Mouse (Mus musculus): ENCODE measurements around the gene Cand2. TPM values are rescaled to one million over a fixed set of nuclear protein-coding genes. Genes with fewer than 3 reads are reported as not detected.
"Not testable (repeated sequence)": the region's sequence is repeated elsewhere in the genome, so short reads cannot be mapped to it uniquely, and the experiment has no call there.

Gene Cand2
- polyA plus RNA-seq, 1 experiment from 2014 or later: 16.7 TPM

GRCm38 (mm10) chr6:115811606-115812005, 37.3 kb downstream of the Cand2 start:
- H3K4me3 ChIP-seq (replicated peaks; ENCODE audit: low read length): no peak overlapping the region
- no peak for ATAC-seq
- no peaks in the 10 kb centered on the region for H3K27me3 ChIP-seq (replicated peaks; ENCODE audit: control insufficient read depth, insufficient read depth, low read length)
- H3K4me2 ChIP-seq (ENCODE audit: low read length): no peak overlapping the region
- no peaks in the 10 kb centered on the region for H3K36me3 ChIP-seq (ENCODE audit: control insufficient read depth, insufficient read depth)
- H3K9ac ChIP-seq (replicated peaks; ENCODE audit: low read depth, low read length): no peak overlapping the region
- peaks cover 13% of the 10 kb centered on the region for H3K4me1 ChIP-seq (replicated peaks; ENCODE audit: control insufficient read depth, insufficient read depth, low read length)
- 70% methylated on average over 8 of the region's 8 CpGs for WGBS
- no peak overlapping the region for H3K27ac ChIP-seq (ENCODE audit: low read length)
- no peaks in the 10 kb centered on the region for H3K9me3 ChIP-seq (ENCODE audit: control insufficient read depth, low read length)

DNA sequence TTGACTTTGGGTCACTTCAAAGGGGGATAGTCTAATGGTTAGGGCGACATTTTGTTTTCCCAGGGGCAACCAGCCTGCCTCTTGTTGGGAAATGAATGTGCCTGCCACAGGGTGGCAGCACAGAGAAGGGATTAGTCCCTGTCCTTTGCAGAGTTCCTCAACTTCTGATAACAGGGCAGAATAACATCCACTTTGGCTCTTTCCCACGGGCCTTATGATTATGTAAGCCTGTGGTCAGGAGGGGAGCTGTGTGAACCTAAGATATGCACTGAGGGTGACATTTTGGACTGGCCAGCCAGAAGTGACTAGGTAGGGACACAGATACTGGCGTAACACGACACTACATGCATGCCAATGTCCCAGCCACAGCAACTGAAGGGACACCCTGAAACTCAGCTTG, 39.8 kb downstream of the Cand2 start:
- no peak overlapping the region for H3K9ac ChIP-seq (replicated peaks; ENCODE audit: low read depth, low read length)
- no peaks in the 10 kb centered on the region for H3K36me3 ChIP-seq (ENCODE audit: control insufficient read depth, insufficient read depth)
- no peaks in the 10 kb centered on the region for H3K9me3 ChIP-seq (ENCODE audit: control insufficient read depth, low read length)
- H3K4me1 ChIP-seq (replicated peaks; ENCODE audit: control insufficient read depth, insufficient read depth, low read length): 0 out of 2 replicates have a peak, but pooled peaks cover under 1% of the 10 kb centered on the region
- no peak for ATAC-seq
- no peaks in the 10 kb centered on the region for H3K27me3 ChIP-seq (replicated peaks; ENCODE audit: control insufficient read depth, insufficient read depth, low read length)
- H3K27ac ChIP-seq (ENCODE audit: low read length): no peak overlapping the region
- H3K4me3 ChIP-seq (replicated peaks; ENCODE audit: low read length): no peak overlapping the region
- no peak overlapping the region for H3K4me2 ChIP-seq (ENCODE audit: low read length)
- 31% methylated on average over 4 of the region's 4 CpGs for WGBS

- Histone ChIP-seq H3K36me3 (ENCODE audit: control insufficient read depth, insufficient read depth) (no peaks in the 10 kb centered on the region), H3K4me2 (ENCODE audit: low read length) (no peak overlapping the region), H3K27me3 (replicated peaks; ENCODE audit: control insufficient read depth, insufficient read depth, low read length) (no peaks in the 10 kb centered on the region), H3K9me3 (ENCODE audit: control insufficient read depth, low read length) (no peaks in the 10 kb centered on the region), H3K4me3 (replicated peaks; ENCODE audit: low read length) (no peak overlapping the region), H3K4me1 (replicated peaks; ENCODE audit: control insufficient read depth, insufficient read depth, low read length) (no peaks in the 10 kb centered on the region), H3K27ac (ENCODE audit: low read length) (no peak overlapping the region), H3K9ac (replicated peaks; ENCODE audit: low read depth, low read length) (no peak overlapping the region)
- ATAC-seq: no peak
- WGBS: 75% methylated on average over 4 of the region's 4 CpGs
Observed at GRCm38 (mm10) chr6:115815041-115815440, 40.7 kb downstream of the Cand2 start.

DNA sequence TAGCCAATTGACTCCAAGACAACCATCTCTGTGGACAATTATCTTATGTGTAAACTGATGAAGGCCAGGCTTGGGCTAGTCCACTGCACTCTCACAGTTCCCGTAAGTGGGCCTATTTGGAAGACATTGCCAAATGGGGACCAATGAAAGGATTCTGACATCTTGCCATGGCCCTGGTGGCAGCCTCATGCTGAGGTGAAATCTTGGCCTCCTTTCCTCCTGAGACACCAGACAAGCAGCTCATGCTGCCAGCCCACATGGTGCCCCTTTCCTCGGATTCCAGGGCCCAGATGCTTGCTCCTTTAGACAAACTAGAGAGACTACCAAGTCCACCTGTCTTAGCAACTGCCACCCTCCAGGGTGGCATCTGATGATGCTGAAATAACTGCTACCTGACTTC, 43.8 kb downstream of the Cand2 start:
- Histone ChIP-seq H3K4me3 (replicated peaks; ENCODE audit: low read length) (no peak overlapping the region), H3K27ac (ENCODE audit: low read length) (no peak overlapping the region), H3K27me3 (replicated peaks; ENCODE audit: control insufficient read depth, insufficient read depth, low read length) (no peaks in the 10 kb centered on the region), H3K4me1 (replicated peaks; ENCODE audit: control insufficient read depth, insufficient read depth, low read length) (no peaks in the 10 kb centered on the region), H3K9ac (replicated peaks; ENCODE audit: low read depth, low read length) (no peak overlapping the region), H3K36me3 (ENCODE audit: control insufficient read depth, insufficient read depth) (no peaks in the 10 kb centered on the region), H3K9me3 (ENCODE audit: control insufficient read depth, low read length) (no peaks in the 10 kb centered on the region), H3K4me2 (ENCODE audit: low read length) (no peak overlapping the region)
- no peak for ATAC-seq
- 72% methylated on average over 2 of the region's 2 CpGs for WGBS

- WGBS: 85% methylated on average over 8 of the region's 8 CpGs
Observed at GRCm38 (mm10) chr6:115821216-115821993, 47.1 kb downstream of the Cand2 start.

GRCm38 (mm10) chr6:115823850-115824464, 49.6 kb downstream of the Cand2 start:
- not testable (repeated sequence) for H3K9me3 ChIP-seq (ENCODE audit: control insufficient read depth, low read length); H3K9ac ChIP-seq (replicated peaks; ENCODE audit: low read depth, low read length); H3K4me1 ChIP-seq (replicated peaks; ENCODE audit: control insufficient read depth, insufficient read depth, low read length); H3K27ac ChIP-seq (ENCODE audit: low read length); H3K27me3 ChIP-seq (replicated peaks; ENCODE audit: control insufficient read depth, insufficient read depth, low read length); H3K36me3 ChIP-seq (ENCODE audit: control insufficient read depth, insufficient read depth)
- peak overlapping the region; percentile 15; the same call in 1 of the 2 replicates for H3K4me3 ChIP-seq (replicated peaks; ENCODE audit: low read length)
- H3K4me2 ChIP-seq (ENCODE audit: low read length): peak overlapping the region; percentile 37
- ATAC-seq: peak; percentile 72
- 3% methylated on average over 5 of the region's 11 CpGs for WGBS

More at GRCm38 (mm10) chr6:115821216-115821993, 47.1 kb downstream of the Cand2 start:
- no peak for ATAC-seq
- H3K27ac ChIP-seq (ENCODE audit: low read length): no peak overlapping the region
- no peaks in the 10 kb centered on the region for H3K4me1 ChIP-seq (replicated peaks; ENCODE audit: control insufficient read depth, insufficient read depth, low read length)
- no peaks in the 10 kb centered on the region for H3K9me3 ChIP-seq (ENCODE audit: control insufficient read depth, low read length)
- no peak overlapping the region for H3K4me2 ChIP-seq (ENCODE audit: low read length)
- H3K4me3 ChIP-seq (replicated peaks; ENCODE audit: low read length): no peak overlapping the region
- no peaks in the 10 kb centered on the region for H3K36me3 ChIP-seq (ENCODE audit: control insufficient read depth, insufficient read depth)
- no peak overlapping the region for H3K9ac ChIP-seq (replicated peaks; ENCODE audit: low read depth, low read length)
- H3K27me3 ChIP-seq (replicated peaks; ENCODE audit: control insufficient read depth, insufficient read depth, low read length): no peaks in the 10 kb centered on the region

DNA sequence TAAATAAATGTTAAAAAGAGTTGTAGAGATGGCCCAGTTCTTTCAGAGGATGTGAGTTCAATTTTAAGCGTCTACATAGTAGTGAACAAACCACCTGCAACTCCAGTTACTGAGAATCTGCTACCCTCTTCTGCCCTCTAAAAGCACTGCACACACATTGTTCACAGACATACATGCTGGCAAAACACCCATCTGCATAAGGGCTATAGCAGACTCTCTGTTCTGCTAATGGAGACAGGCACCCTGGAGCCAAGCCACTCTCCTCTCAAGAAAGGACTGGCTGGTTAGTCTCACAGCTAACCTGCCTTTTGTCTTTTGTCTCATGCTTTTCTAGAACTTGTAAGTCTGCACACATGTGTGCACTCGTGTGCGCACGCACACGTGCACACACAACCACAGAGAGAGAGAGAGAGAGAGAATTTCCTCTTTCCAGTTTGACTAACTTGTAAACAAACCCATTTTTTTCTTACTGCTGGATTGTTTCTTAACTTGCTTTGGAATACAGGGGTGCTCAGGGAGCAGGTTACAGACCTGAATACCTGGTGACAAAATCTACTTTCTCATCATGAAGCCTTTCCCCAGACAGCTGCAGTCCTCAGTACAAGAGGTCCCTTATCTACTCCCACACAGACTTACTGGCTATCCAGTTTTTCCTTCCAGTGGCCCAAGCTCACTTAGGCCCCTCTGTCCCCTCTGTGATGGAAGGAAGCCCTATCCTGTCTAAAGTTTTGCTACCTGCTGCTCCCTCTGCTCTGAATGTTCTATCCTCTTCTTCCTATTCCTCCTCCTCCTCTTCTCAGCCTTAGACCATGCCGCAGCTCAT, 56.7 kb downstream of the Cand2 start:
- Histone ChIP-seq H3K27ac (ENCODE audit: low read length) (no peak overlapping the region), H3K4me3 (replicated peaks; ENCODE audit: low read length) (no peak overlapping the region), H3K9ac (replicated peaks; ENCODE audit: low read depth, low read length) (no peak overlapping the region), H3K27me3 (replicated peaks; ENCODE audit: control insufficient read depth, insufficient read depth, low read length) (no peaks in the 10 kb centered on the region), H3K9me3 (ENCODE audit: control insufficient read depth, low read length) (no peaks in the 10 kb centered on the region), H3K4me1 (replicated peaks; ENCODE audit: control insufficient read depth, insufficient read depth, low read length) (no peaks in the 10 kb centered on the region), H3K36me3 (ENCODE audit: control insufficient read depth, insufficient read depth) (no peaks in the 10 kb centered on the region), H3K4me2 (ENCODE audit: low read length) (no peak overlapping the region)
- WGBS: 86% methylated on average over 6 of the region's 6 CpGs
- ATAC-seq: no peak

GRCm38 (mm10) chr6:115832152-115832850, 58.0 kb downstream of the Cand2 start:
- Histone ChIP-seq H3K4me1 (replicated peaks; ENCODE audit: control insufficient read depth, insufficient read depth, low read length) (no peaks in the 10 kb centered on the region), H3K27me3 (replicated peaks; ENCODE audit: control insufficient read depth, insufficient read depth, low read length) (no peaks in the 10 kb centered on the region), H3K27ac (ENCODE audit: low read length) (no peak overlapping the region), H3K9me3 (ENCODE audit: control insufficient read depth, low read length) (no peaks in the 10 kb centered on the region), H3K9ac (replicated peaks; ENCODE audit: low read depth, low read length) (no peak overlapping the region), H3K4me3 (replicated peaks; ENCODE audit: low read length) (no peak overlapping the region), H3K4me2 (ENCODE audit: low read length) (no peak overlapping the region), H3K36me3 (ENCODE audit: control insufficient read depth, insufficient read depth) (no peaks in the 10 kb centered on the region)
- no peak for ATAC-seq
- WGBS: 97% methylated on average over 2 of the region's 2 CpGs

DNA sequence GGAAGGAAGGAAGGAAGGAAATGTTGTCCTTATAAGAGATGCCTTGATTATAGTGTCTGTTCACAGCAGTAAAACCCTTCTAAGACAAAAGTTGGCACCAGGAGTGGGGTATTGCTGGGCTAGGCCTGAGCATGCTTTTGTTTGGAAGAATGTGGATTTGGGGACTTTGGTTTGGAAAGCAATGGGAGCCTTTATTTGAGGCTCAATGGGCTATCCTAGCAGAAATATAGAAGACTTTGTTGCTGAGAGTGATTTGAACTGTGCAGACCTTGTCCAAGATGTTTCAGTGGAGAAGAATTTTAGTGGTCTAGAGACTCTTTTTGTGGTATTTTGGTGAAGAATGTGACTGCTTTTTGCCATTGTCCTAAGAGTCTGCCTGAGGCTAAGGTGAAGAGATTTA, 59.5 kb downstream of the Cand2 start:
- Histone ChIP-seq H3K27me3 (replicated peaks; ENCODE audit: control insufficient read depth, insufficient read depth, low read length) (no peaks in the 10 kb centered on the region), H3K27ac (ENCODE audit: low read length) (no peak overlapping the region), H3K4me2 (ENCODE audit: low read length) (no peak overlapping the region), H3K4me1 (replicated peaks; ENCODE audit: control insufficient read depth, insufficient read depth, low read length) (peaks cover 10% of the 10 kb centered on the region), H3K4me3 (replicated peaks; ENCODE audit: low read length) (no peak overlapping the region), H3K9me3 (ENCODE audit: control insufficient read depth, low read length) (no peaks in the 10 kb centered on the region), H3K9ac (replicated peaks; ENCODE audit: low read depth, low read length) (no peak overlapping the region), H3K36me3 (ENCODE audit: control insufficient read depth, insufficient read depth) (no peaks in the 10 kb centered on the region)
- ATAC-seq: no peak

All from forebrain, embryonic 16.5 days (tissue).